Mouse (Mus musculus) embryonic facial prominence, embryonic 11.5 days (tissue): ENCODE results near the gene Map3k19. TPM values are rescaled to one million over a fixed set of nuclear protein-coding genes. Genes with fewer than 3 reads are reported as not detected.

Source experiments
- ATAC-seq: fragments of 200-750 bp; cut with Nextera tagmentation; replicated peaks from 2 replicates; pipeline ENCODE4 v1.8.0; 2017; ENCODE audit warnings: low read depth; ENCODE audit not compliant: insufficient number of reproducible peaks, low FRiP score, low TSS enrichment
- DNase-seq: peaks from one replicate; pipeline ENCODE4 v3.0.0-alpha.2; 2015; ENCODE audit warnings: low spot score
- H3K27ac ChIP-seq: fragments of 300-500 bp; sonication (generic); replicated peaks from 2 replicates; pipeline ENCODE4 v1.5.1; 2014; ENCODE audit warnings: mild to moderate bottlenecking, low read depth, low read length, control low read depth
- H3K27me3 ChIP-seq: fragments of 300-500 bp; sonication (generic); 2 replicates; pipeline ENCODE4 v1.6.1; 2014; ENCODE audit warnings: mild to moderate bottlenecking, low read length, moderate library complexity, mixed read lengths; ENCODE audit not compliant: control insufficient read depth, insufficient read depth
- H3K36me3 ChIP-seq: fragments of 300-500 bp; sonication (generic); replicated peaks from 2 replicates; pipeline ENCODE4 v1.6.1; 2014; ENCODE audit warnings: low read depth, mild to moderate bottlenecking, low read length, moderate library complexity, mixed read lengths; ENCODE audit not compliant: control insufficient read depth, insufficient read depth
- H3K4me1 ChIP-seq: fragments of 300-500 bp; sonication (generic); 2 replicates; pipeline ENCODE4 v1.6.1; 2014; ENCODE audit warnings: low read length, mixed read lengths; ENCODE audit not compliant: control insufficient read depth, insufficient read depth
- H3K4me2 ChIP-seq: fragments of 300-500 bp; sonication (generic); 2 replicates; pipeline ENCODE4 v1.6.1; 2014; ENCODE audit warnings: low read depth, mild to moderate bottlenecking, control low read depth, low read length, moderate library complexity
- H3K4me3 ChIP-seq: fragments of 300-500 bp; sonication (generic); 2 replicates; pipeline ENCODE4 v1.5.1; 2014; ENCODE audit warnings: low read depth, low read length, control low read depth
- H3K9ac ChIP-seq: fragments of 300-500 bp; sonication (generic); replicated peaks from 2 replicates; pipeline ENCODE4 v1.6.1; 2014; ENCODE audit warnings: mild to moderate bottlenecking, control low read depth, low read length
- H3K9me3 ChIP-seq: fragments of 300-500 bp; sonication (generic); replicated peaks from 2 replicates; pipeline ENCODE4 v1.6.1; 2016; ENCODE audit warnings: mild to moderate bottlenecking, low read length, inconsistent platforms, mixed read lengths; ENCODE audit not compliant: control insufficient read depth
- WGBS: fragments of 180-500 bp; shearing (Covaris S2); extraction: QIAGEN DNeasy Blood & Tissue Kit; methylation state at CpG from one replicate; pipeline ENCODE4 v1.1.7; 2014; 5-methylcytosine and 5-hydroxymethylcytosine counted together
- polyA plus RNA-seq: library from polyadenylated mRNA; unstranded; fragments of >200 nt; fragmentation: Nextera tagmentation; extraction: Ambion mirVana; gene quantifications from 2 replicates; pipeline ENCODE4 v1.2.1, GENCODE M21; 2014

Gene Map3k19
- not detected in 2 replicates for polyA plus RNA-seq

- Histone ChIP-seq H3K4me2 (no peak within 1 kb of the TSS), H3K27me3 (no peaks in the 10 kb centered on the region), H3K27ac (no peak within 1 kb of the TSS), H3K36me3 (no peaks in the 10 kb centered on the region), H3K4me1 (no peaks in the 10 kb centered on the region), H3K4me3 (no peak within 1 kb of the TSS), H3K9ac (no peak within 1 kb of the TSS), H3K9me3 (no peaks in the 10 kb centered on the region)
- ATAC-seq (no peak), DNase-seq (no peak)
- 80% methylated on average over 14 of the region's 14 CpGs for WGBS
Observed at GRCm38 (mm10) chr1:127854486-127855222, at the start of gene Map3k19. TSS of gene Map3k19 (minus strand) at chr1:127855031.

GRCm38 (mm10) chr1:127899401-127899800 lies 44.6 kb upstream of the Map3k19 start:
- no peak for DNase-seq
- no peaks in the 10 kb centered on the region for H3K4me1 ChIP-seq
- no peak overlapping the region for H3K27ac ChIP-seq
- ATAC-seq: no peak
- no peaks in the 10 kb centered on the region for H3K27me3 ChIP-seq
- no peaks in the 10 kb centered on the region for H3K9me3 ChIP-seq
- no peak overlapping the region for H3K4me3 ChIP-seq
- 69% methylated on average over 1 of the region's 1 CpGs for WGBS
- no peak overlapping the region for H3K4me2 ChIP-seq
- H3K36me3 ChIP-seq: no peaks in the 10 kb centered on the region
- no peak overlapping the region for H3K9ac ChIP-seq

GRCm38 (mm10) chr1:127869276-127869675 lies 14.4 kb upstream of the Map3k19 start:
- no peak overlapping the region for H3K27ac ChIP-seq
- H3K27me3 ChIP-seq: no peaks in the 10 kb centered on the region
- H3K9me3 ChIP-seq: no peaks in the 10 kb centered on the region
- peak overlapping the region; percentile 71 for H3K4me3 ChIP-seq
- no peaks in the 10 kb centered on the region for H3K36me3 ChIP-seq
- H3K9ac ChIP-seq: peak overlapping the region; percentile 65
- H3K4me1 ChIP-seq: no peaks in the 10 kb centered on the region
- H3K4me2 ChIP-seq: peak overlapping the region; percentile 50
- WGBS: 50% methylated on average over 8 of the region's 8 CpGs
- ATAC-seq (no peak), DNase-seq (no peak)

GRCm38 (mm10) chr1:127868300-127869261 lies 13.8 kb upstream of the Map3k19 start, which contains the start of gene Rab3gap1:
TSS of gene Rab3gap1 (plus strand) at chr1:127868773.
- ATAC-seq: peak; percentile 96
- Histone ChIP-seq H3K4me3 (peak within 1 kb of the TSS; percentile 71), H3K27me3 (no peaks in the 10 kb centered on the region), H3K4me2 (peak within 1 kb of the TSS; percentile 50), H3K9ac (peak within 1 kb of the TSS; percentile 65), H3K9me3 (no peaks in the 10 kb centered on the region), H3K36me3 (no peaks in the 10 kb centered on the region), H3K4me1 (no peaks in the 10 kb centered on the region), H3K27ac (0 out of 2 replicates have a peak within 1 kb of the TSS, but pooled peaks have one; percentile 38)
- WGBS: 11% methylated on average over 47 of the region's 47 CpGs
- peak; percentile 90 for DNase-seq

- 36% methylated on average over 7 of the region's 7 CpGs for WGBS
- H3K36me3 ChIP-seq: no peaks in the 10 kb centered on the region
- no peaks in the 10 kb centered on the region for H3K27me3 ChIP-seq
- H3K4me2 ChIP-seq: no peak overlapping the region
- DNase-seq: peak; percentile 2
- H3K9me3 ChIP-seq: no peaks in the 10 kb centered on the region
- no peaks in the 10 kb centered on the region for H3K4me1 ChIP-seq
- H3K9ac ChIP-seq: no peak overlapping the region
- no peak overlapping the region for H3K4me3 ChIP-seq
- no peak for ATAC-seq
- H3K27ac ChIP-seq: no peak overlapping the region
Observed at GRCm38 (mm10) chr1:127863806-127864205, 9.0 kb upstream of the Map3k19 start.

- DNase-seq: no peak
- no peak for ATAC-seq
Observed at GRCm38 (mm10) chr1:127861900-127862299, 7.1 kb upstream of the Map3k19 start.

GRCm38 (mm10) chr1:127860492-127860891 lies 5.7 kb upstream of the Map3k19 start:
- Histone ChIP-seq H3K36me3 (no peaks in the 10 kb centered on the region), H3K4me2 (no peak overlapping the region), H3K27ac (no peak overlapping the region), H3K4me1 (no peaks in the 10 kb centered on the region), H3K4me3 (no peak overlapping the region), H3K27me3 (no peaks in the 10 kb centered on the region), H3K9me3 (no peaks in the 10 kb centered on the region), H3K9ac (no peak overlapping the region)
- DNase-seq (no peak), ATAC-seq (no peak)
- 94% methylated on average over 4 of the region's 4 CpGs for WGBS

More at GRCm38 (mm10) chr1:127861900-127862299, 7.1 kb upstream of the Map3k19 start:
- H3K27me3 ChIP-seq: no peaks in the 10 kb centered on the region
- 85% methylated on average over 5 of the region's 5 CpGs for WGBS
- H3K4me3 ChIP-seq: no peak overlapping the region
- H3K4me2 ChIP-seq: no peak overlapping the region
- no peak overlapping the region for H3K27ac ChIP-seq
- no peaks in the 10 kb centered on the region for H3K9me3 ChIP-seq
- no peak overlapping the region for H3K9ac ChIP-seq
- H3K36me3 ChIP-seq: no peaks in the 10 kb centered on the region
- H3K4me1 ChIP-seq: no peaks in the 10 kb centered on the region
